ENCODE assay signal across 9 mouse cellular contexts in genomic region chr5:128203879-128204581, GRCm38 (mm10).
DNase-seq lines count a peak whose midpoint lies in the region; ATAC-seq lines count a peak whose summit lies in the region.
"Had no signal": no experiment of that assay in that cellular context is flagged by ENCODE, and none has a peak within 500 bp of the region (broad histone marks: within the 10 kb centered on the region; RNA-seq: fewer than 3 reads in every experiment).

No protein-coding gene starts in this region.

- ATAC-seq in heart, embryonic 11.5 days (replicated peaks; ENCODE audit: insufficient number of reproducible peaks, low FRiP score, low TSS enrichment): 0 out of 2 replicates have a peak, but pooled peaks have one; percentile 26
- peak; percentile 35; the same call in 1 of the 2 replicates for ATAC-seq in embryonic facial prominence, embryonic 12.5 days (ENCODE audit: insufficient number of reproducible peaks, insufficient read depth, low FRiP score, low TSS enrichment)
- ATAC-seq in midbrain, embryonic 16.5 days: peak; percentile 62; the same call in 1 of the 2 replicates
- ATAC-seq in granulocyte monocyte progenitor cell, adult 5-6 weeks (replicated peaks; ENCODE audit: poor library complexity, severe bottlenecking): no peak

- intact Hi-C loops in heart, postnatal 10 days (cut with DNase I): no loop called here
- intact Hi-C loops in left cerebral cortex, postnatal 10 days (cut with DNase I): no loop called here

- DNase-seq in heart, postnatal 10 days: no peak
- peak; percentile 8 to 50 for DNase-seq in left cerebral cortex, postnatal 10 days (ENCODE audit: extremely low spot score in 1 of 2, low spot score in 2 of 2)
- DNase-seq in urinary bladder, postnatal 14 days (ENCODE audit: low spot score): no peak
- DNase-seq in urinary bladder, postnatal 10 days (ENCODE audit: low spot score): no peak
- DNase-seq: kidney, postnatal 14 days had no signal

- H3K27ac ChIP-seq in heart, embryonic 11.5 days (ENCODE audit: low read depth, low read length): 0 out of 2 replicates have a peak overlapping the region, but pooled peaks have one; percentile 22
- H3K27ac ChIP-seq in embryonic facial prominence, embryonic 12.5 days: peak overlapping the region; percentile 43
- 0 out of 2 replicates have a peak overlapping the region, but pooled peaks have one; percentile 1 for H3K27ac ChIP-seq in midbrain, embryonic 16.5 days (ENCODE audit: low read length)

- no peaks in the 10 kb centered on the region for H3K27me3 ChIP-seq in heart, embryonic 11.5 days (ENCODE audit: control insufficient read depth, insufficient read depth, low read length)
- no peaks in the 10 kb centered on the region for H3K27me3 ChIP-seq in embryonic facial prominence, embryonic 12.5 days
- no peaks in the 10 kb centered on the region for H3K27me3 ChIP-seq in midbrain, embryonic 16.5 days (ENCODE audit: control insufficient read depth, insufficient read depth, low read depth, low read length)

- no peak overlapping the region for H3K4me3 ChIP-seq in heart, embryonic 11.5 days (ENCODE audit: low read depth, low read length)
- H3K4me3 ChIP-seq in embryonic facial prominence, embryonic 12.5 days: no peak overlapping the region
- no peak overlapping the region for H3K4me3 ChIP-seq in midbrain, embryonic 16.5 days (ENCODE audit: low read depth, low read length)

- no peak overlapping the region for H3K9ac ChIP-seq in heart, embryonic 11.5 days (ENCODE audit: low read depth, low read length)
- H3K9ac ChIP-seq in embryonic facial prominence, embryonic 12.5 days: no peak overlapping the region; the same call in 1 of the 2 replicates
- H3K9ac ChIP-seq in midbrain, embryonic 16.5 days (ENCODE audit: low read depth, low read length): no peak overlapping the region

- no peaks in the 10 kb centered on the region for H3K4me1 ChIP-seq in heart, embryonic 11.5 days (ENCODE audit: control insufficient read depth, insufficient read depth, low read length)
- 0 out of 2 replicates have a peak, but pooled peaks cover 17% of the 10 kb centered on the region for H3K4me1 ChIP-seq in embryonic facial prominence, embryonic 12.5 days
- peaks cover 4% of the 10 kb centered on the region; the same call in 1 of the 2 replicates for H3K4me1 ChIP-seq in midbrain, embryonic 16.5 days (ENCODE audit: control insufficient read depth, insufficient read depth, low read length)

- no peaks in the 10 kb centered on the region for H3K36me3 ChIP-seq in heart, embryonic 11.5 days (ENCODE audit: control insufficient read depth, insufficient read depth, low read length)
- H3K36me3 ChIP-seq in embryonic facial prominence, embryonic 12.5 days: no peaks in the 10 kb centered on the region
- H3K36me3 ChIP-seq in midbrain, embryonic 16.5 days (ENCODE audit: control insufficient read depth, insufficient read depth, low read length): no peaks in the 10 kb centered on the region

- H3K4me2 ChIP-seq in heart, embryonic 11.5 days: peak overlapping the region; percentile 11; the same call in 1 of the 2 replicates
- H3K4me2 ChIP-seq in embryonic facial prominence, embryonic 12.5 days (replicated peaks): 0 out of 2 replicates have a peak overlapping the region, but pooled peaks have one; percentile 0
- H3K4me2 ChIP-seq in midbrain, embryonic 16.5 days (ENCODE audit: low read length): no peak overlapping the region

- WGBS in heart, embryonic 11.5 days (ENCODE audit: insufficient replicate concordance): 33% methylated on average over 9 of the region's 9 CpGs
- WGBS in embryonic facial prominence, embryonic 12.5 days: 35% methylated on average over 9 of the region's 9 CpGs
- WGBS in midbrain, embryonic 16.5 days: 9% methylated on average over 9 of the region's 9 CpGs

- H3K9me3 ChIP-seq in heart, embryonic 11.5 days (replicated peaks; ENCODE audit: control insufficient read depth, low read length): no peaks in the 10 kb centered on the region
- no peaks in the 10 kb centered on the region for H3K9me3 ChIP-seq in embryonic facial prominence, embryonic 12.5 days
- no peaks in the 10 kb centered on the region for H3K9me3 ChIP-seq in midbrain, embryonic 16.5 days (replicated peaks; ENCODE audit: control insufficient read depth, low read length, poor library complexity, severe bottlenecking)

Comparison
In these comparisons a context has a peak if more than half of its experiments do, and no peak if none do; other contexts are left out.
1. DNase-seq: peak in left cerebral cortex, postnatal 10 days (2 of 2); none in heart, postnatal 10 days (0 of 2), urinary bladder, postnatal 14 days (single experiment) and urinary bladder, postnatal 10 days (single experiment).
2. Peak in every context shown above with its lines, with median percentiles within 50 percentile points of each other: H3K27ac ChIP-seq.